Mouse (Mus musculus) liver, postnatal 0 days (tissue): Measurements from ENCODE around the gene Chn2.

Experiments
- CTCF ChIP-seq: sonication (generic); IDR thresholded peaks from 2 replicates; pipeline ENCODE4 v1.5.1; 2016; ENCODE audit warnings: antibody characterized with exemption, low read depth
- EP300 ChIP-seq: IDR thresholded peaks from 2 replicates; pipeline ENCODE4 v1.6.1; 2016; ENCODE audit warnings: antibody characterized with exemption, low read depth, mild to moderate bottlenecking

DNA sequence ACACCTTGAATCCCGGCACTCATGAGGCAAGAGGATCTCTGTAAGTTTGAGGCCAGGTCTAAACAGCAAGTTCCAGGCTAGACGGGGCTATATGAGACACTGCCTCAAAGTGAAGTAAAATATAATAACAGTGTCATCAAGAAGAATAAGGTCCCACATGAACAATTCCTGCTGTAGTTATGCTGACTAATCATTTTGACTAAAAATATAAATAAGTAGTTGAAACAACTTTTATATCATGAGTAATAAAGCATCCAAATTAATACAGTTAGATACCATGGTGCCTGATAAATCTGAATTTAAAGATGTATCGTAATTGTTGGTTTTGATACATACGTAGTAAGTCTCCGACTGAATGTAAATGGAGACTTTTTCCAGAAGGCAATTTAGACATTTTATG, 15.5 kb upstream of the Chn2 start:
- no peak for TF ChIP-seq CTCF
- no peak for TF ChIP-seq EP300
